Mouse (Mus musculus): ENCODE results near the gene Mrgprh.

DNA sequence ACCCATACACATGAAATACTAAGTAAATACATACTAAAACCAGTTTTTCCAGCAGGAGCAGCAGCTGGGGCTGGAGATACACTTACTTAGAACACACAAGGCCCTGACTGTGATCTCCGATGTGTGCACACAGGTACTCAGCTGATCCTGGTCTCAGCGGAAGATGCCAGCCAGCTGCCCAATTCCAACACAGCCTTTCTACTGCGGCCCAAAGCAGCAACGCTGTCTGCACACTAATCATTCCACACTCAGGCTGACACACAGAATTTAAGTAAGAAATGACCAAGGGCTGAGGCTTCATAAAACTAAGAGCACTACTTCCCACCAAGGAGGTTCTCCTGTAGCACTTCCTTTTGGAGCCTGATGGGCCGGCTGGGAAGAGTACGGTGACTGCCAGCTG, 26.5 kb downstream of the Mrgprh start:
- TF ChIP-seq RCOR1 (IDR thresholded peaks at IDR 0.05; ENCODE audit: low read depth, low read length) (no peak), USF1 (IDR thresholded peaks at IDR 0.05; ENCODE audit: low read depth, low read length) (no peak), POLR2A (IDR thresholded peaks at IDR 0.05; ENCODE audit: control insufficient read depth in 1 of 2, insufficient read depth in 1 of 2, low read depth in 1 of 2, low read length in 2 of 2, poor library complexity in 1 of 2) (no peak), MEF2A (IDR thresholded peaks at IDR 0.05; ENCODE audit: extremely low read depth, insufficient replicate concordance, low read depth, low read length, poor library complexity, severe bottlenecking) (no peak), ZNF384 (IDR thresholded peaks at IDR 0.05; ENCODE audit: low read depth, low read length) (no peak), CTCF (IDR thresholded peaks at IDR 0.05 in 2 of 3, conservative IDR thresholded peaks at IDR 0.05 in 1 of 3; ENCODE audit: control insufficient read depth in 1 of 3, insufficient read depth in 1 of 3, low read depth in 2 of 3, low read length in 3 of 3, poor library complexity in 1 of 3, severe bottlenecking in 1 of 3) (no peak), MAFK (IDR thresholded peaks at IDR 0.05; ENCODE audit: borderline replicate concordance, low read depth, low read length) (no peak), SMC3 (IDR thresholded peaks at IDR 0.05; ENCODE audit: low read depth, low read length) (no peak), CHD2 (IDR thresholded peaks at IDR 0.05; ENCODE audit: low read length) (no peak), GABPA (IDR thresholded peaks at IDR 0.05; ENCODE audit: low read depth, low read length) (no peak), ZC3H11A (IDR thresholded peaks at IDR 0.05; ENCODE audit: low read depth, low read length) (no peak), USF2 (IDR thresholded peaks at IDR 0.05; ENCODE audit: borderline replicate concordance in 1 of 2, insufficient read depth in 1 of 2, low read depth in 1 of 2, low read length in 2 of 2) (no peak)

Measured in MEL (cell line).